Mouse (Mus musculus): ENCODE results near the gene Tmem62.
"Not testable (repeated sequence)": the region's sequence is repeated elsewhere in the genome, so short reads cannot be mapped to it uniquely, and the experiment has no call there.

DNA sequence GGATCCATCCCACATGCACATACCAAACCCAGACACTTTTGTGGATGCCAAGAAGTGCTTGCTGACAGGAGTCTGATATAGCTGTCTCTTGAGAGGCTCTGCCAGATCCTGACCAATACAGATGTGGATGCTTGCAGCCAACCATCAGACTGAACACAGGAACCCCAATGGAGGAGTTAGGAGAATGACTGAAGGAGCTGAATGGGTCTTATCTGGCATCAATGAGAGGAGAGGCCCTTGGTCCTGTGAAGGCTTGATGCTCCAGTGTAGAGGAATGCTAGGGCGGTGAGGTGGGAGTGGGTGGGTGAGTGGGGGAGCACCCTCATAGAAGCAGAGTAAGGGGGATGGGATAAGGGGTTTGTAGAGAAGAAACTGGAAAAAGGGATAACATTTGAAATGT lies 62.0 kb downstream of the Tmem62 start:
- TF ChIP-seq CTCF, POLR2A (IDR thresholded peaks at IDR 0.05; ENCODE audit: insufficient read depth, low read depth, low read length): not testable (repeated sequence)

All from olfactory bulb, adult 2 months (tissue).